Mouse (Mus musculus) hindbrain, embryonic 14.5 days (tissue): ENCODE measurements around the gene D630036H23Rik. TPM values are rescaled to one million over a fixed set of nuclear protein-coding genes. Genes with fewer than 3 reads are reported as not detected.
"Not testable (repeated sequence)": the region's sequence is repeated elsewhere in the genome, so short reads cannot be mapped to it uniquely, and the experiment has no call there.

Source experiments
- ATAC-seq: fragments of 200-750 bp; cut with Nextera tagmentation; 2 replicates; pipeline ENCODE4 v1.8.0; 2017; ENCODE audit warnings: moderate number of reproducible peaks, mild to moderate bottlenecking, moderate TSS enrichment, moderate library complexity; ENCODE audit not compliant: low FRiP score
- DNase-seq: peaks from one replicate; pipeline ENCODE4 v3.0.0-alpha.2; 2015; ENCODE audit warnings: low spot score
- H3K27ac ChIP-seq: fragments of 300-500 bp; sonication (generic); 2 replicates; pipeline ENCODE4 v1.5.1; 2014; ENCODE audit warnings: mild to moderate bottlenecking, moderate library complexity
- H3K27me3 ChIP-seq: fragments of 300-500 bp; sonication (generic); 2 replicates; pipeline ENCODE4 v1.6.1; 2014; ENCODE audit warnings: mild to moderate bottlenecking, low read length, mixed read lengths; ENCODE audit not compliant: control insufficient read depth, insufficient read depth
- H3K36me3 ChIP-seq: fragments of 300-500 bp; sonication (generic); replicated peaks from 2 replicates; pipeline ENCODE4 v1.6.1; 2014; ENCODE audit not compliant: control insufficient read depth, insufficient read depth
- H3K4me1 ChIP-seq: fragments of 300-500 bp; sonication (generic); replicated peaks from 2 replicates; pipeline ENCODE4 v1.6.1; 2014; ENCODE audit warnings: antibody characterized with exemption, low read length, mixed read lengths; ENCODE audit not compliant: control insufficient read depth, insufficient read depth
- H3K4me2 ChIP-seq: fragments of 300-500 bp; sonication (generic); replicated peaks from 2 replicates; pipeline ENCODE4 v1.6.1; 2014; ENCODE audit warnings: mild to moderate bottlenecking, moderate library complexity
- H3K4me3 ChIP-seq: fragments of 300-500 bp; sonication (generic); replicated peaks from 2 replicates; pipeline ENCODE4 v1.5.1; 2014; ENCODE audit warnings: mild to moderate bottlenecking, low read length
- H3K9ac ChIP-seq: fragments of 300-500 bp; sonication (generic); 2 replicates; pipeline ENCODE4 v1.6.1; 2014
- H3K9me3 ChIP-seq: fragments of 300-500 bp; sonication (generic); 2 replicates; pipeline ENCODE4 v1.6.1; 2016; ENCODE audit warnings: low read length; ENCODE audit not compliant: control insufficient read depth
- WGBS: fragments of 180-500 bp; shearing (Covaris S2); extraction: QIAGEN DNeasy Blood & Tissue Kit; methylation state at CpG from one replicate; pipeline ENCODE4 v1.1.7; 2014; 5-methylcytosine and 5-hydroxymethylcytosine counted together
- polyA plus RNA-seq: library from polyadenylated mRNA; unstranded; fragments of >200 nt; fragmentation: Nextera tagmentation; extraction: Ambion mirVana; gene quantifications from 2 replicates; pipeline ENCODE4 v1.2.1, GENCODE M21; 2014

D630036H23Rik gene
- polyA plus RNA-seq, 1 experiment from 2014 or later, result 2.8 TPM

GRCm38 (mm10) chr12:36376391-36376790 is 5.6 kb downstream of the D630036H23Rik start:
- not testable (repeated sequence) for H3K4me3 ChIP-seq, H3K9ac ChIP-seq, H3K27ac ChIP-seq, H3K9me3 ChIP-seq, H3K4me2 ChIP-seq, H3K36me3 ChIP-seq, H3K27me3 ChIP-seq, ATAC-seq, H3K4me1 ChIP-seq, DNase-seq
- 94% methylated on average over 3 of the region's 4 CpGs for WGBS

- no peak overlapping the region for H3K9ac ChIP-seq
- no peaks in the 10 kb centered on the region for H3K27me3 ChIP-seq
- H3K9me3 ChIP-seq, result no peaks in the 10 kb centered on the region
- H3K36me3 ChIP-seq, result no peaks in the 10 kb centered on the region
- H3K27ac ChIP-seq, result no peak overlapping the region
- no peaks in the 10 kb centered on the region for H3K4me1 ChIP-seq
- no peak overlapping the region for H3K4me2 ChIP-seq
- DNase-seq, result no peak
- no peak overlapping the region for H3K4me3 ChIP-seq
- ATAC-seq, result no peak
- 51% methylated on average over 4 of the region's 4 CpGs for WGBS
Observed at GRCm38 (mm10) chr12:36373237-36373998, 8.6 kb downstream of the D630036H23Rik start.

GRCm38 (mm10) chr12:36364013-36364412 is 18.0 kb downstream of the D630036H23Rik start:
- H3K4me3 ChIP-seq, result no peak overlapping the region
- DNase-seq (no peak), ATAC-seq (no peak)
- H3K4me1 ChIP-seq, result no peaks in the 10 kb centered on the region
- no peaks in the 10 kb centered on the region for H3K36me3 ChIP-seq
- no peak overlapping the region for H3K9ac ChIP-seq
- no peak overlapping the region for H3K27ac ChIP-seq
- H3K27me3 ChIP-seq, result no peaks in the 10 kb centered on the region
- no peak overlapping the region for H3K4me2 ChIP-seq
- no peaks in the 10 kb centered on the region for H3K9me3 ChIP-seq
- 92% methylated on average over 4 of the region's 4 CpGs for WGBS

- 94% methylated on average over 5 of the region's 5 CpGs for WGBS
- no peak for ATAC-seq
- DNase-seq, result no peak
Observed at GRCm38 (mm10) chr12:36360693-36361092, 21.3 kb downstream of the D630036H23Rik start.

GRCm38 (mm10) chr12:36360064-36360463 is 21.9 kb downstream of the D630036H23Rik start:
- WGBS, result 94% methylated on average over 3 of the region's 3 CpGs
- no peaks in the 10 kb centered on the region for H3K4me1 ChIP-seq

More at GRCm38 (mm10) chr12:36360693-36361092, 21.3 kb downstream of the D630036H23Rik start:
- no peak overlapping the region for H3K4me2 ChIP-seq
- H3K27ac ChIP-seq, result no peak overlapping the region
- H3K9ac ChIP-seq, result no peak overlapping the region
- no peak overlapping the region for H3K4me3 ChIP-seq
- no peaks in the 10 kb centered on the region for H3K9me3 ChIP-seq
- no peaks in the 10 kb centered on the region for H3K4me1 ChIP-seq
- H3K36me3 ChIP-seq, result no peaks in the 10 kb centered on the region
- H3K27me3 ChIP-seq, result no peaks in the 10 kb centered on the region

GRCm38 (mm10) chr12:36344131-36344530 is 37.9 kb downstream of the D630036H23Rik start:
- no peak for DNase-seq
- no peaks in the 10 kb centered on the region for H3K4me1 ChIP-seq

More at GRCm38 (mm10) chr12:36360064-36360463, 21.9 kb downstream of the D630036H23Rik start:
- no peak for ATAC-seq
- DNase-seq, result no peak
- no peak overlapping the region for H3K27ac ChIP-seq
- no peaks in the 10 kb centered on the region for H3K9me3 ChIP-seq
- H3K27me3 ChIP-seq, result no peaks in the 10 kb centered on the region
- no peak overlapping the region for H3K9ac ChIP-seq
- H3K4me2 ChIP-seq, result no peak overlapping the region
- no peak overlapping the region for H3K4me3 ChIP-seq
- no peaks in the 10 kb centered on the region for H3K36me3 ChIP-seq

GRCm38 (mm10) chr12:36333837-36334281 is 48.1 kb downstream of the D630036H23Rik start:
- Histone ChIP-seq H3K9ac (no peak overlapping the region), H3K36me3 (no peaks in the 10 kb centered on the region), H3K4me3 (no peak overlapping the region), H3K27ac (no peak overlapping the region), H3K27me3 (no peaks in the 10 kb centered on the region), H3K4me1 (no peaks in the 10 kb centered on the region), H3K9me3 (no peaks in the 10 kb centered on the region), H3K4me2 (no peak overlapping the region)
- ATAC-seq, result no peak
- WGBS, result 80% methylated on average over 9 of the region's 9 CpGs
- no peak for DNase-seq

More at GRCm38 (mm10) chr12:36344131-36344530, 37.9 kb downstream of the D630036H23Rik start:
- H3K4me3 ChIP-seq, result no peak overlapping the region
- H3K4me2 ChIP-seq, result no peak overlapping the region
- H3K27ac ChIP-seq, result no peak overlapping the region
- H3K9ac ChIP-seq, result no peak overlapping the region
- H3K27me3 ChIP-seq, result no peaks in the 10 kb centered on the region
- H3K9me3 ChIP-seq, result no peaks in the 10 kb centered on the region
- H3K36me3 ChIP-seq, result no peaks in the 10 kb centered on the region
- WGBS, result 52% methylated on average over 4 of the region's 4 CpGs
- no peak for ATAC-seq

- no peaks in the 10 kb centered on the region for H3K36me3 ChIP-seq
- no peak overlapping the region for H3K4me2 ChIP-seq
- H3K9ac ChIP-seq, result no peak overlapping the region
- no peak for ATAC-seq
- 90% methylated on average over 1 of the region's 1 CpGs for WGBS
- H3K9me3 ChIP-seq, result no peaks in the 10 kb centered on the region
- H3K4me3 ChIP-seq, result no peak overlapping the region
- no peaks in the 10 kb centered on the region for H3K27me3 ChIP-seq
- no peaks in the 10 kb centered on the region for H3K4me1 ChIP-seq
- no peak overlapping the region for H3K27ac ChIP-seq
- no peak for DNase-seq
Observed at GRCm38 (mm10) chr12:36332676-36333075, 49.3 kb downstream of the D630036H23Rik start.
